Mouse (Mus musculus): ENCODE results near the gene Bpgm.
A peak's percentile ranks its signal among the peaks of the same experiment; 100 is the strongest.

The Bpgm gene

GRCm38 (mm10) chr6:34475974-34476794, at the start of gene Bpgm:
Gene Bpgm, plus strand, starts transcription at chr6:34476207.
- peak; percentile 99 for DNase-seq (ENCODE audit: low spot score in 2 of 2)

DNA sequence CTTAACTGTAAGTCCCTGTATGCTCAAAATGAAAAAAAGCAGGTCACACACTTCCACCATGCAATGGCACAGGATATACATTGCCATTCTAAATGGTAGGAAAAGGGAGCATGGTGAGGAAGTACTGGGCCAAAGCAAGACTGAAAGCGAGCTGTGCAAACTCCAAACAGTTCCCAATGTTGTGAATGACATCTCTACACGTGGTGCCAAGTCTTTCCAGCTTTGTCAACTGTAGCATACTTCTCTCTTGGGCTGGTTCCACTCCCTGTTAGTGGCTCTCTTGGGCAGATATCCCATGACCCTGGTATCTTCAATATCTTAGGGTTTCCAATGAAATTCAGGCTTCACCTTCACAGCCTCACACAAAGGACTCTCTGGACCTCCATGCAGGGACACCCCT, 37.0 kb upstream of the Bpgm start:
- no peak for DNase-seq (ENCODE audit: low spot score in 2 of 2)

DNA sequence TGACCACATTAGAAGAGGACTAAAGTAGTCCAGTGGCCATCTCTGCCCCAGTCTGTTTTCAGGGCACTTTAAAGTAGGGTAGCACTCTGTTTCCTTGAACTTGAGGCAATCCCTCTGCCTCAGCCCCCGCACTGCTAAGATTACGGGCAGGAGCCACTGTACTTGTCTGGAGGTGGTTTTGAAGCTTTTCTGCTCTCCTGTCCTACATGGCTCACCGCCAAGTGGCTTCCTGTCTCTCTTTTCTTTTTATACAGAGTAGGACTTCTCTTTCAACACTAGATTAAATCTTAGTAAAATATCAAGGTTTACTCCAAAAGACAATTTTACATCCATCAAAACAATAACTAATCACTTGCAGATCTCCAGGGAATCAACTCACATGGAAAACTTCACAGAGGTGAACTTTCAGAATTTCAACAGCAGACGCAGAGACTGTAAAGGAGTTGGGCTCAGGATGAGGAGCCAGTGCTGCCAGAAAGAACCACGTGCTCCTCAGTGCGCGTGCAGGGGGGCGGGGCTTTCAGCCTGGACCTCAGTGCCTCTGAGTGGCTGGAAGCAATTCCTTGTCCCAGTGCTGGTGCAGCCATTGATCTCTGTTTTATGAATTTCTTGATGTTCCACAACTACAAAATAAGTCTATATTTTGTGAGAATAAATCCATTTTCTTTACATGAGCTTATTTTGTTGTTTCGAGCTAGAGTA, 34.3 kb upstream of the Bpgm start:
- DNase-seq (ENCODE audit: low spot score in 2 of 2): no peak

- no peak for DNase-seq (ENCODE audit: low spot score in 2 of 2)
Measured at GRCm38 (mm10) chr6:34443791-34444190, 32.2 kb upstream of the Bpgm start.

DNA sequence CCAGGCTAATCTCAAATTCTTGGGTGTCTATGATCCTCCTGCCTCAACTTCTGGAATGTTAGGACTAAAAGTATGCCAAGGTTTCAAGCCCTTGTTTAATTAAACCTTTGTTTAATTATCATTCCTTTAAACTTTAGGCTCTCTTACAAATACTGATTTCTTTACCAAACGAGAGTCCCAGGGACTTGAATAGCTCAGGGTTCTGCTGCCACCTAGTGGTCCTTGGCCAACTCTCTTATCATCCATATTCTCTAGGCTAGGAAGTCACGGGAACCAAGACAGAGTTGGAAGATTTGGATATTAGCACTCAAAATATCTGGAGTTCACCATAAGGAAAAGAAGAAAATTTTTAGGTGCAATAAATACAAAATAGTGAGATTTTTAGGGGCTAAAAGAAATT, 28.0 kb upstream of the Bpgm start:
- peak; percentile 54 to 84 for DNase-seq (ENCODE audit: low spot score in 2 of 2)

GRCm38 (mm10) chr6:34448696-34449095, 27.3 kb upstream of the Bpgm start:
- no peak for DNase-seq (ENCODE audit: low spot score in 2 of 2)

DNA sequence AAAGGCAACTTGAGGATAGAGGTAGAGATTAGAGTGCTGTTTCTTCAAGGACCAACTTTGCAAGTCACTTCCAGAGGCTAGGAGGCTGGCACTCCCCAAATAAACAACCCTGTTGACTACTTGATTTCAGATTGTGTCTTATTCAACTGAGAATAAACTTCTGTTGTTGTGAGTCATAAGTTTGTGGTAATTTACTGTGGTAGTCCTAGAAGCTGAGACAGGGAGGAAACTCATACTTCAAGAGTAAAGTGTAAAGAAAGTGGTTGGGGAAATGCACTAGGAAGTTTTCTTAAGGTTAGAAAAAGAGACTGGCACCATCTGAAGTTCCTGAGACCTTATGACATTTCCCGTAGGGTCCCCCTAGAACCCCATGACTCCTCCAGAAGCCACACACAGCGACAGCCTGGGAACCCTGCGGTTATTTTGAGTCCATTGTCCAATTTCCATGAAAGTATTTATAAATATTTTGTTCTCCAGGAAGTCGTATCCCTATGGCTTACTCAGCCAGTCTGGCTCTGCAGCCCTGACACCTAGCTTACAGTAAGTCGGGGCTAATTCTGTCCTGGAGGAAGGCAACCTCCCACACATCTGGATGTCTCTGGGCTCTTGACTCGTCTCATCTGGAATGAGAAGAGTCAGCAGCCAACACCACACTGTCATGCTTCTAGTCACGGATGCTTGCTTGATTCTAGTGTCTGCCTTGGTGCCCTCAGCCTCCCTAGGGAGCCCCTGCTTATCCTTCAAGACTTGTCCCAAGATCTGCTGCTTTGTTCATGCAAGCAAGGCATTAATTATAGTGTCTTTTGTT, 22.8 kb upstream of the Bpgm start:
- no peak for DNase-seq (ENCODE audit: low spot score in 2 of 2)

GRCm38 (mm10) chr6:34459456-34459855, 16.6 kb upstream of the Bpgm start:
- DNase-seq (ENCODE audit: low spot score in 2 of 2): no peak

DNA sequence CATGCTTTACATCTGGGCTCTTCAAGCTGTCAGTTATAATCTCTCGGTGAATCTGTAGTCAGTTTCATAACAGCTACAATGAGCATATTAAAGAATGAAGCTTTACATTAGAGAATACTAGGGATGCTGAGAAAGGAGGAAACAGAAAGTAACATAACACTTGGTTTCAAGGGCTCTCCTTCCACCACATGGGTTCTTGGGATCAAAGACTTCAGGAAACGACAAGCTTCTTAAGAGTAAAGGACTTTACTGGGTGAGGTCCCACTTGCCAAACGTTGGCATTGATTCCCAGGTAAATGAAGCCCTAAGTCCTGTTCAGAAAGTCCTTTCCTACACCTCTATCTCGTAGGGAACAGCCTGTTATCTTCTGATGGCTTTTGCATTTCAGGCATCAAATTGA, 15.4 kb upstream of the Bpgm start:
- DNase-seq (ENCODE audit: low spot score in 2 of 2): no peak

- no peak for DNase-seq (ENCODE audit: low spot score in 2 of 2)
Measured at GRCm38 (mm10) chr6:34463582-34463981, 12.4 kb upstream of the Bpgm start.

GRCm38 (mm10) chr6:34471434-34472110, 4.4 kb upstream of the Bpgm start:
- DNase-seq (ENCODE audit: low spot score in 2 of 2): peak; percentile 83 to 85

- DNase-seq (ENCODE audit: low spot score in 2 of 2): no peak
Measured at GRCm38 (mm10) chr6:34473346-34473745, 2.7 kb upstream of the Bpgm start.

DNA sequence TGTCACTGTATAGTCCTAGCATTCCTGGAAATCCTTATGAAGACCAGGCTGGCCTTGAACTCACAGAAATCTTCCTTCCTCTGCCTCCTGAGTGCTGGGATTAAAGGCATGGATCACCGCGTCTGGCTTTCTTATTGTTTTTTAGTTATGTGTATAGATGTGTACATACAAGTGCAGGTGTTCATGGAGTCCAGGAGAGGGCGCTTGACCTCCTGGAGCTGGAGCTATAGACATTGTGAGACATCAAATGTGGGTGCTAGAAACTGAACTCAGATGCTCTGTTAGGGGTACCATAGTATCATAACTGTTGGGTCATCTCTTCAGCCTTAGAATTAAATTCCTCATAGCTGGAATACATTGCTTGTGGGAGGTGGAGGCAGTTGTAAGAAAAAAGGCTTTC, 2.0 kb upstream of the Bpgm start:
- no peak for DNase-seq (ENCODE audit: low spot score in 2 of 2)

DNA sequence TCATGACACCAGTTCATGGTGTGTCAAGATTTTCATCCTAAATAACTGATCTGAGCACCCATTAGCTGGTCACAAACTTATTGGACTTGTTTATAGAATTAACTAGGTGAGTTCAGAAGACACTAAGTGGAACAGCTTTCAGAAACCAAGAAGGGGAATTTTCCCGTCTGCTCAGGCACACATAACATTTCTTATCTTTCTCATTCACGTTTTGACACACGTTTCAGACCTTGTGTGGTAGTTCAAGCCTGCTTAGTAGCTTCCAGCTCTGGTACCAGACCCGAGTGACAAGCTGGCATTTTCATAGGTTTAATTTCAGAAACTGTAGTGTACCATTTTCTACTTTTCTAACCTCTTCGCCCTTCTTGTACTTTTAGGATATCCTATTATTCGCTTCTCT, 616 bp upstream of the Bpgm start:
- DNase-seq (ENCODE audit: low spot score in 2 of 2): no peak

DNA sequence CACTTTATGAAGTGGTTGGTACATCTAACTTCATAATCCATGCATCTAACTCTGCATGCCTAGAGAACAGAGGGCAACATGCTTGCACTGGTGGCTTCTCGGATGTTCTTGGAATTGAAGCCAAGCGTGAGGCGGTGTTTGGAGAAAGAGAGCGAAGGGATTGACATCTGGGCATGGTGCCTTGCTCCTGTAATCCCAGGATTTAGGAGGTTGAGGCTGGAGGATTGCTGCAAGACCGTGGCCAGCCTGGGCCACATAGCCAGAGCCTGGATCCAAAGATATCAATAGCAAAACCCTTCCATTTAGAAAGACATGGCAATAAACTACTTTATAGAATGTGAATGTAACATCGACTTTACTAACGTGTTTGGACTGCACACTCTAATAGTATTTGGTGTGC, 2.0 kb downstream of the Bpgm start:
- no peak for DNase-seq (ENCODE audit: low spot score in 2 of 2)

- peak; percentile 50 to 70 for DNase-seq (ENCODE audit: low spot score in 2 of 2)
Measured at GRCm38 (mm10) chr6:34478677-34479360, 2.8 kb downstream of the Bpgm start.

GRCm38 (mm10) chr6:34479531-34479930, 3.5 kb downstream of the Bpgm start:
- no peak for DNase-seq (ENCODE audit: low spot score in 2 of 2)

- no peak for DNase-seq (ENCODE audit: low spot score in 2 of 2)
Measured at GRCm38 (mm10) chr6:34480749-34481148, 4.7 kb downstream of the Bpgm start.

- no peak for DNase-seq (ENCODE audit: low spot score in 2 of 2)
Measured at GRCm38 (mm10) chr6:34481349-34481748, 5.3 kb downstream of the Bpgm start.

GRCm38 (mm10) chr6:34482842-34483241, 6.8 kb downstream of the Bpgm start:
- DNase-seq (ENCODE audit: low spot score in 2 of 2): no peak

GRCm38 (mm10) chr6:34483390-34483789, 7.4 kb downstream of the Bpgm start:
- DNase-seq (ENCODE audit: low spot score in 2 of 2): peak in 1 of 2 experiments; percentile 55
